Mouse (Mus musculus): ENCODE data around the gene Ndufaf1. TPM values are rescaled to one million over a fixed set of nuclear protein-coding genes. Genes with fewer than 3 reads are reported as not detected.
A peak's percentile ranks its signal among the peaks of the same experiment; 100 is the strongest.

Gene Ndufaf1
- polyA plus RNA-seq (2012) = 0.16 and 0.62 TPM in 2 replicates

- Histone ChIP-seq H3K9me3 (ENCODE audit: control insufficient read depth, low read length) (no peaks in the 10 kb centered on the region), H3K36me3 (ENCODE audit: control insufficient read depth) (peaks cover 25% of the 10 kb centered on the region), H3K27me3 (ENCODE audit: control insufficient read depth) (no peaks in the 10 kb centered on the region), H3K4me1 (ENCODE audit: control insufficient read depth) (peaks cover 14% of the 10 kb centered on the region), H3K4me3 (replicated peaks) (peak within 1 kb of the TSS; percentile 77)
- TF ChIP-seq GATA1 (IDR thresholded peaks at IDR 0.05; ENCODE audit: low read length) = no peak
- no peak for TF ChIP-seq TAL1 (IDR thresholded peaks at IDR 0.05; ENCODE audit: low read length)
These were observed at the start of gene Ndufaf1 for GRCm38 (mm10) chr2:119662220-119663182. Ndufaf1 (minus strand) TSS chr2:119662827.

GRCm38 (mm10) chr2:119710011-119710410 lies 47.4 kb upstream of the Ndufaf1 start:
- H3K4me3 ChIP-seq (replicated peaks) = no peak overlapping the region
- H3K4me1 ChIP-seq (ENCODE audit: control insufficient read depth) = no peaks in the 10 kb centered on the region
- no peaks in the 10 kb centered on the region for H3K27me3 ChIP-seq (ENCODE audit: control insufficient read depth)
- no peaks in the 10 kb centered on the region for H3K9me3 ChIP-seq (ENCODE audit: control insufficient read depth, low read length)
- H3K36me3 ChIP-seq (ENCODE audit: control insufficient read depth) = peaks cover 69% of the 10 kb centered on the region
- TF ChIP-seq GATA1 (IDR thresholded peaks at IDR 0.05; ENCODE audit: low read length) (no peak), TAL1 (IDR thresholded peaks at IDR 0.05; ENCODE audit: low read length) (no peak)

- H3K9me3 ChIP-seq (ENCODE audit: control insufficient read depth, low read length) = no peaks in the 10 kb centered on the region
- H3K4me1 ChIP-seq (ENCODE audit: control insufficient read depth) = no peaks in the 10 kb centered on the region
- TF ChIP-seq TAL1 (IDR thresholded peaks at IDR 0.05; ENCODE audit: low read length) = no peak
- TF ChIP-seq GATA1 (IDR thresholded peaks at IDR 0.05; ENCODE audit: low read length) = no peak
- no peaks in the 10 kb centered on the region for H3K27me3 ChIP-seq (ENCODE audit: control insufficient read depth)
- H3K36me3 ChIP-seq (ENCODE audit: control insufficient read depth) = peaks cover 66% of the 10 kb centered on the region
- no peak overlapping the region for H3K4me3 ChIP-seq (replicated peaks)
These were observed 45.0 kb upstream of the Ndufaf1 start for GRCm38 (mm10) chr2:119707676-119708075.

- Histone ChIP-seq H3K36me3 (ENCODE audit: control insufficient read depth) (peaks cover 46% of the 10 kb centered on the region), H3K27me3 (ENCODE audit: control insufficient read depth) (no peaks in the 10 kb centered on the region), H3K4me1 (ENCODE audit: control insufficient read depth) (no peaks in the 10 kb centered on the region), H3K9me3 (ENCODE audit: control insufficient read depth, low read length) (no peaks in the 10 kb centered on the region), H3K4me3 (replicated peaks) (no peak overlapping the region)
- TF ChIP-seq TAL1 (IDR thresholded peaks at IDR 0.05; ENCODE audit: low read length) = no peak
- no peak for TF ChIP-seq GATA1 (IDR thresholded peaks at IDR 0.05; ENCODE audit: low read length)
These were observed 40.5 kb upstream of the Ndufaf1 start for GRCm38 (mm10) chr2:119703171-119703570.

GRCm38 (mm10) chr2:119699962-119700361 lies 37.3 kb upstream of the Ndufaf1 start:
- H3K9me3 ChIP-seq (ENCODE audit: control insufficient read depth, low read length) = no peaks in the 10 kb centered on the region
- TF ChIP-seq TAL1 (IDR thresholded peaks at IDR 0.05; ENCODE audit: low read length) (no peak), GATA1 (IDR thresholded peaks at IDR 0.05; ENCODE audit: low read length) (no peak)
- peaks cover 25% of the 10 kb centered on the region for H3K36me3 ChIP-seq (ENCODE audit: control insufficient read depth)
- H3K27me3 ChIP-seq (ENCODE audit: control insufficient read depth) = no peaks in the 10 kb centered on the region
- H3K4me3 ChIP-seq (replicated peaks) = no peak overlapping the region
- no peaks in the 10 kb centered on the region for H3K4me1 ChIP-seq (ENCODE audit: control insufficient read depth)

- Histone ChIP-seq H3K9me3 (ENCODE audit: control insufficient read depth, low read length) (no peaks in the 10 kb centered on the region), H3K4me3 (replicated peaks) (no peak overlapping the region), H3K4me1 (ENCODE audit: control insufficient read depth) (no peaks in the 10 kb centered on the region), H3K27me3 (ENCODE audit: control insufficient read depth) (no peaks in the 10 kb centered on the region), H3K36me3 (ENCODE audit: control insufficient read depth) (peaks cover 23% of the 10 kb centered on the region)
- TF ChIP-seq TAL1 (IDR thresholded peaks at IDR 0.05; ENCODE audit: low read length) (no peak), GATA1 (IDR thresholded peaks at IDR 0.05; ENCODE audit: low read length) (no peak)
These were observed 35.8 kb upstream of the Ndufaf1 start for GRCm38 (mm10) chr2:119698472-119698871.

GRCm38 (mm10) chr2:119696111-119696510 lies 33.5 kb upstream of the Ndufaf1 start:
- H3K4me3 ChIP-seq (replicated peaks) = no peak overlapping the region
- H3K27me3 ChIP-seq (ENCODE audit: control insufficient read depth) = no peaks in the 10 kb centered on the region
- H3K4me1 ChIP-seq (ENCODE audit: control insufficient read depth) = peaks cover 1% of the 10 kb centered on the region; the same call in 1 of the 2 replicates
- H3K9me3 ChIP-seq (ENCODE audit: control insufficient read depth, low read length) = no peaks in the 10 kb centered on the region
- TF ChIP-seq TAL1 (IDR thresholded peaks at IDR 0.05; ENCODE audit: low read length) = no peak
- TF ChIP-seq GATA1 (IDR thresholded peaks at IDR 0.05; ENCODE audit: low read length) = no peak
- peaks cover 28% of the 10 kb centered on the region for H3K36me3 ChIP-seq (ENCODE audit: control insufficient read depth)

GRCm38 (mm10) chr2:119694826-119695225 lies 32.2 kb upstream of the Ndufaf1 start:
- no peak overlapping the region for H3K4me3 ChIP-seq (replicated peaks)
- TF ChIP-seq TAL1 (IDR thresholded peaks at IDR 0.05; ENCODE audit: low read length) (no peak), GATA1 (IDR thresholded peaks at IDR 0.05; ENCODE audit: low read length) (no peak)
- peaks cover 28% of the 10 kb centered on the region for H3K36me3 ChIP-seq (ENCODE audit: control insufficient read depth)
- H3K27me3 ChIP-seq (ENCODE audit: control insufficient read depth) = no peaks in the 10 kb centered on the region
- H3K4me1 ChIP-seq (ENCODE audit: control insufficient read depth) = peaks cover 1% of the 10 kb centered on the region; the same call in 1 of the 2 replicates
- no peaks in the 10 kb centered on the region for H3K9me3 ChIP-seq (ENCODE audit: control insufficient read depth, low read length)

GRCm38 (mm10) chr2:119692003-119692701 lies 29.5 kb upstream of the Ndufaf1 start:
- Histone ChIP-seq H3K4me3 (replicated peaks) (no peak overlapping the region), H3K36me3 (ENCODE audit: control insufficient read depth) (peaks cover 36% of the 10 kb centered on the region), H3K27me3 (ENCODE audit: control insufficient read depth) (no peaks in the 10 kb centered on the region), H3K9me3 (ENCODE audit: control insufficient read depth, low read length) (no peaks in the 10 kb centered on the region), H3K4me1 (ENCODE audit: control insufficient read depth) (peaks cover 1% of the 10 kb centered on the region; the same call in 1 of the 2 replicates)
- TF ChIP-seq GATA1 (IDR thresholded peaks at IDR 0.05; ENCODE audit: low read length) = no peak
